In genomic region chr6:8506631-8507030, GRCm38 (mm10) we compare ENCODE assay signal across 27 mouse cellular contexts. TPM values are rescaled to one million over a fixed set of nuclear protein-coding genes. Genes with fewer than 3 reads are reported as not detected.
DNase-seq lines count a peak whose midpoint lies in the region; ATAC-seq lines count a peak whose summit lies in the region.
"Had no signal": no experiment of that assay in that cellular context is flagged by ENCODE, and none has a peak within 500 bp of the region (broad histone marks: within the 10 kb centered on the region; RNA-seq: fewer than 3 reads in every experiment).

No protein-coding gene starts in this region.

- no peak overlapping the region for H3K4me3 ChIP-seq in kidney, embryonic 14.5 days (ENCODE audit: low read length)
- no peak overlapping the region for H3K4me3 ChIP-seq in intestine, embryonic 15.5 days (replicated peaks)
- H3K4me3 ChIP-seq: embryonic facial prominence, embryonic 12.5 days; embryonic facial prominence, embryonic 15.5 days; heart, adult 2 months; heart, embryonic 10.5 days; heart, embryonic 13.5 days had no signal

- no peak overlapping the region for H3K27ac ChIP-seq in kidney, embryonic 14.5 days (ENCODE audit: low read depth, low read length)
- H3K27ac ChIP-seq in intestine, embryonic 15.5 days: no peak overlapping the region
- H3K27ac ChIP-seq: embryonic facial prominence, embryonic 12.5 days; embryonic facial prominence, embryonic 15.5 days; heart, adult 2 months; heart, embryonic 10.5 days; heart, embryonic 13.5 days; hindbrain, embryonic 14.5 days; hindbrain, postnatal 0 days had no signal

- no peaks in the 10 kb centered on the region for H3K27me3 ChIP-seq in kidney, embryonic 14.5 days (ENCODE audit: control insufficient read depth, insufficient read depth, low read length)
- no peaks in the 10 kb centered on the region for H3K27me3 ChIP-seq in intestine, embryonic 15.5 days (replicated peaks)
- H3K27me3 ChIP-seq: embryonic facial prominence, embryonic 12.5 days; embryonic facial prominence, embryonic 15.5 days; heart, embryonic 13.5 days had no signal

- no peak for ATAC-seq in kidney, embryonic 14.5 days (ENCODE audit: low FRiP score, low TSS enrichment)
- ATAC-seq in intestine, embryonic 15.5 days: peak; percentile 19
- ATAC-seq: activated CD4-positive, CD25-positive, alpha-beta regulatory T cell, adult 4 months; CD4-positive, CD25-positive, alpha-beta regulatory T cell, adult 4 months; forebrain, embryonic 14.5 days; forebrain, postnatal 0 days; hindbrain, postnatal 0 days had no signal

- no peaks in the 10 kb centered on the region for H3K9me3 ChIP-seq in kidney, embryonic 14.5 days (ENCODE audit: control insufficient read depth, low read length)
- no peaks in the 10 kb centered on the region for H3K9me3 ChIP-seq in intestine, embryonic 15.5 days
- H3K9me3 ChIP-seq: embryonic facial prominence, embryonic 12.5 days; embryonic facial prominence, embryonic 15.5 days; heart, embryonic 10.5 days; heart, embryonic 13.5 days had no signal

- H3K36me3 ChIP-seq in kidney, embryonic 14.5 days (ENCODE audit: control insufficient read depth, insufficient read depth, low read length): no peaks in the 10 kb centered on the region
- H3K36me3 ChIP-seq in intestine, embryonic 15.5 days: no peaks in the 10 kb centered on the region
- H3K36me3 ChIP-seq: embryonic facial prominence, embryonic 12.5 days; embryonic facial prominence, embryonic 15.5 days; heart, embryonic 10.5 days; heart, embryonic 13.5 days had no signal

- no peaks in the 10 kb centered on the region for H3K4me1 ChIP-seq in kidney, embryonic 14.5 days (ENCODE audit: control insufficient read depth, insufficient read depth, low read length)
- peaks cover 3% of the 10 kb centered on the region; the same call in 1 of the 2 replicates for H3K4me1 ChIP-seq in intestine, embryonic 15.5 days (replicated peaks)

- peak; percentile 74 for DNase-seq in kidney, adult 9 months
- peak; percentile 44 for DNase-seq in A20 (ENCODE audit: low read depth, low spot score)
- peak; percentile 76 for DNase-seq in large intestine, adult 2 months (ENCODE audit: low read depth, low spot score)
- DNase-seq in adrenal gland, adult (ENCODE audit: inconsistent age in 2 of 2, low spot score in 1 of 2): no peak
- DNase-seq in gastrocnemius, adult 8-10 months (ENCODE audit: low spot score in 2 of 2): no peak
- DNase-seq: adrenal gland, postnatal 14 days; cerebellum, adult 11 months; cerebellum, adult 2 months; cerebellum, adult 9-11 months; cerebellum, postnatal 25 days; forebrain, postnatal 0 days; gastrocnemius, postnatal 10 days; gastrocnemius, postnatal 36 days; heart, adult 2 months; heart, postnatal 14 days; heart, postnatal 4 days had no signal

- H3K4me2 ChIP-seq in kidney, embryonic 14.5 days (replicated peaks; ENCODE audit: low read depth, low read length): no peak overlapping the region
- H3K4me2 ChIP-seq in intestine, embryonic 15.5 days (replicated peaks): no peak overlapping the region
- H3K4me2 ChIP-seq: embryonic facial prominence, embryonic 12.5 days; embryonic facial prominence, embryonic 15.5 days; heart, embryonic 13.5 days; hindbrain, embryonic 14.5 days had no signal

- no peak overlapping the region for H3K9ac ChIP-seq in kidney, embryonic 14.5 days (ENCODE audit: low read depth, low read length)
- no peak overlapping the region for H3K9ac ChIP-seq in intestine, embryonic 15.5 days
- H3K9ac ChIP-seq: embryonic facial prominence, embryonic 12.5 days; embryonic facial prominence, embryonic 15.5 days; forebrain, postnatal 0 days; heart, embryonic 13.5 days; hindbrain, embryonic 14.5 days had no signal

RNA-seq across cellular contexts. Expression of gene Glcci1, which starts 2.8 kb away (rescaled TPM):
- 16.1 and 17.6 TPM in 2 replicates for polyA plus RNA-seq in kidney, embryonic 14.5 days (2014; fragmentation: Nextera tagmentation; extraction: Ambion mirVana)
- polyA plus RNA-seq in intestine, embryonic 15.5 days (2015; fragmentation: Nextera tagmentation; extraction: Ambion mirVana): 5.8 and 6.3 TPM in 2 replicates
- 2.1 and 4.2 TPM in 2 replicates for polyA plus RNA-seq in large intestine, adult 2 months (2012; rRNA removed)
- total RNA-seq in gastrocnemius, adult 8-10 months (2022): 1 to 10 TPM; 2.3 to 4.0 (median 3.6) TPM

Comparison
In these comparisons a context has a peak if more than half of its experiments do, and no peak if none do; other contexts are left out.
1. DNase-seq: peak in kidney, adult 9 months (single experiment), A20 (single experiment) and large intestine, adult 2 months (single experiment); none in adrenal gland, adult (0 of 2) and gastrocnemius, adult 8-10 months (0 of 2).